Mouse (Mus musculus): Measurements from ENCODE around the gene Abcb8. TPM values are rescaled to one million over a fixed set of nuclear protein-coding genes. Genes with fewer than 3 reads are reported as not detected.

Gene Abcb8
- polyA plus RNA-seq, 2 experiments, result 16.9 to 18.0 TPM

DNA sequence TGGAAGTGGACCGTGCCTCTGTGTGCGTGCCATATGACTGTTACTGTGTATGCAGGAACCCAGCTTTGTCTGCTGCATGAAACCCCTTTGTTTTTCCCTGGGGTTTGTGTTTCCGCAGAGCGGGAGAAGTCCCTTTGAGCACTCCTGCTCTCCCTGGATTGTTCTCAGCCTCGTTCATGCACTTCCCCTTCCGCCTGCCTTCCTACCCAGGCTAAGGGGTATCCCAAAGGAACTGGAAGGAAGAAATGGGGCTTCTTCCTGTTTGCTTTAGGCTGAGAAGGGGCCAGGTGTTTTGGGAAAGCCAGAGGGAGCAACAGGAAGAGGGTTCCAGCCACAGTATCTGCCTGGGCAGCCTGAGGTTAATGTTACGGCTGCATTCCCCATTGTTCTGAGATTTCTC lies 62.1 kb downstream of the Abcb8 start:
- Histone ChIP-seq H3K4me3 (ENCODE audit: insufficient read depth in 1 of 2, low read depth in 2 of 2, low read length in 2 of 2) (no peak overlapping the region), H3K9ac (replicated peaks) (no peak overlapping the region), H3K27ac (no peak overlapping the region), H3K4me1 (replicated peaks; ENCODE audit: control insufficient read depth in 2 of 2, insufficient read depth in 2 of 2, low read length in 1 of 2) (peaks cover 18 to 19% of the 10 kb centered on the region in 2 experiments), H3K27me3 (ENCODE audit: control insufficient read depth, insufficient read depth, low read length) (no peaks in the 10 kb centered on the region), H3K4me2 (ENCODE audit: low read depth) (no peak overlapping the region), H3K36me3 (replicated peaks; ENCODE audit: control insufficient read depth, insufficient read depth, low read depth) (no peaks in the 10 kb centered on the region; the same call in 1 of the 2 replicates), H3K9me3 (ENCODE audit: control insufficient read depth, low read length) (no peaks in the 10 kb centered on the region)
- no peak for TF ChIP-seq CTCF (IDR thresholded peaks at IDR 0.05; ENCODE audit: low read depth)
- TF ChIP-seq EP300 (IDR thresholded peaks at IDR 0.05; ENCODE audit: low read depth), result no peak
- 72% methylated on average over 7 of the region's 7 CpGs for WGBS (ENCODE audit: insufficient replicate concordance)
- ATAC-seq (ENCODE audit: insufficient read depth) (no peak), DNase-seq (ENCODE audit: low read depth in 3 of 3, low spot score in 3 of 3) (no peak)

Other genes with a start within 250 kb of the Abcb8 start
- 2.8 and 3.6 TPM in 2 replicates for gene Nupl2, start 228.7 kb upstream of the Abcb8 start, polyA plus RNA-seq (2012; rRNA removed)
- gene Nupl2, start 228.7 kb upstream of the Abcb8 start, polyA plus RNA-seq (2014; fragmentation: Nextera tagmentation; extraction: Ambion mirVana), result 6.5 TPM in 2 replicates
- gene Kcnh2, start 42.1 kb upstream of the Abcb8 start, polyA plus RNA-seq (2012; rRNA removed), result 0.44 and 0.93 TPM in 2 replicates
- gene Kcnh2, start 42.1 kb upstream of the Abcb8 start, polyA plus RNA-seq (2014; fragmentation: Nextera tagmentation; extraction: Ambion mirVana), result 0.05 and 0.28 TPM in 2 replicates
- 1.3 and 1.4 TPM in 2 replicates for gene Nos3, start 28.9 kb upstream of the Abcb8 start, polyA plus RNA-seq (2012; rRNA removed)
- gene Nos3, start 28.9 kb upstream of the Abcb8 start, polyA plus RNA-seq (2014; fragmentation: Nextera tagmentation; extraction: Ambion mirVana), result 1.5 TPM in 2 replicates
- 0.42 and 0.57 TPM in 2 replicates for gene Atg9b, start 1.5 kb upstream of the Abcb8 start, polyA plus RNA-seq (2012; rRNA removed)
- gene Atg9b, start 1.5 kb upstream of the Abcb8 start, polyA plus RNA-seq (2014; fragmentation: Nextera tagmentation; extraction: Ambion mirVana), result 0.14 and 0.35 TPM in 2 replicates
- not detected in 2 replicates for gene Asic3, start 19.7 kb downstream of the Abcb8 start, polyA plus RNA-seq (2012; rRNA removed)
- gene Asic3, start 19.7 kb downstream of the Abcb8 start, polyA plus RNA-seq (2014; fragmentation: Nextera tagmentation; extraction: Ambion mirVana), result not detected in 2 replicates
- gene Cdk5, start 29.9 kb downstream of the Abcb8 start, polyA plus RNA-seq (2012; rRNA removed), result 9.9 and 10.3 TPM in 2 replicates
- gene Cdk5, start 29.9 kb downstream of the Abcb8 start, polyA plus RNA-seq (2014; fragmentation: Nextera tagmentation; extraction: Ambion mirVana), result 8.2 and 8.9 TPM in 2 replicates
- gene Slc4a2, start 30.2 kb downstream of the Abcb8 start, polyA plus RNA-seq (2012; rRNA removed), result 11.6 and 12.9 TPM in 2 replicates
- gene Slc4a2, start 30.2 kb downstream of the Abcb8 start, polyA plus RNA-seq (2014; fragmentation: Nextera tagmentation; extraction: Ambion mirVana), result 5.6 and 6.0 TPM in 2 replicates
- gene Fastk, start 51.6 kb downstream of the Abcb8 start, polyA plus RNA-seq (2012; rRNA removed), result 59.9 and 82.4 TPM in 2 replicates
- gene Fastk, start 51.6 kb downstream of the Abcb8 start, polyA plus RNA-seq (2014; fragmentation: Nextera tagmentation; extraction: Ambion mirVana), result 40.8 and 47.2 TPM in 2 replicates
- 5.3 and 7.6 TPM in 2 replicates for gene Tmub1, start 54.2 kb downstream of the Abcb8 start, polyA plus RNA-seq (2012; rRNA removed)
- gene Tmub1, start 54.2 kb downstream of the Abcb8 start, polyA plus RNA-seq (2014; fragmentation: Nextera tagmentation; extraction: Ambion mirVana), result 4.0 and 6.5 TPM in 2 replicates
- gene Agap3, start 58.5 kb downstream of the Abcb8 start, polyA plus RNA-seq (2012; rRNA removed), result 16.9 and 17.8 TPM in 2 replicates
- 6.6 and 10.1 TPM in 2 replicates for gene Agap3, start 58.5 kb downstream of the Abcb8 start, polyA plus RNA-seq (2014; fragmentation: Nextera tagmentation; extraction: Ambion mirVana)
- not detected in 2 replicates for gene Gbx1, start 133.5 kb downstream of the Abcb8 start, polyA plus RNA-seq (2012; rRNA removed)
- not detected in 2 replicates for gene Gbx1, start 133.5 kb downstream of the Abcb8 start, polyA plus RNA-seq (2014; fragmentation: Nextera tagmentation; extraction: Ambion mirVana)
- 0.08 and 0.13 TPM in 2 replicates for gene Asb10, start 147.3 kb downstream of the Abcb8 start, polyA plus RNA-seq (2012; rRNA removed)
- not detected in 2 replicates for gene Asb10, start 147.3 kb downstream of the Abcb8 start, polyA plus RNA-seq (2014; fragmentation: Nextera tagmentation; extraction: Ambion mirVana)
- 0.03 TPM in 1 of 2 replicates, not detected in the other for gene 4931409K22Rik, start 163.1 kb downstream of the Abcb8 start, polyA plus RNA-seq (2012; rRNA removed)
- not detected in 2 replicates for gene 4931409K22Rik, start 163.1 kb downstream of the Abcb8 start, polyA plus RNA-seq (2014; fragmentation: Nextera tagmentation; extraction: Ambion mirVana)
- 29.2 and 33.6 TPM in 2 replicates for gene Abcf2, start 183.8 kb downstream of the Abcb8 start, polyA plus RNA-seq (2012; rRNA removed)
- 50.9 and 53.5 TPM in 2 replicates for gene Abcf2, start 183.8 kb downstream of the Abcb8 start, polyA plus RNA-seq (2014; fragmentation: Nextera tagmentation; extraction: Ambion mirVana)
- gene Chpf2, start 193.1 kb downstream of the Abcb8 start, polyA plus RNA-seq (2012; rRNA removed), result 5.6 and 5.9 TPM in 2 replicates
- gene Chpf2, start 193.1 kb downstream of the Abcb8 start, polyA plus RNA-seq (2014; fragmentation: Nextera tagmentation; extraction: Ambion mirVana), result 5.9 and 6.5 TPM in 2 replicates
- 1.1 and 1.5 TPM in 2 replicates for gene Smarcd3, start 230.7 kb downstream of the Abcb8 start, polyA plus RNA-seq (2012; rRNA removed)
- gene Smarcd3, start 230.7 kb downstream of the Abcb8 start, polyA plus RNA-seq (2014; fragmentation: Nextera tagmentation; extraction: Ambion mirVana), result 0.95 and 1.0 TPM in 2 replicates

Measured in liver, embryonic 14.5 days (tissue).